Mouse (Mus musculus) limb, embryonic 10.5 days (tissue): ENCODE results near the gene Aldh4a1. TPM values are rescaled to one million over a fixed set of nuclear protein-coding genes. Genes with fewer than 3 reads are reported as not detected.

ENCODE experiments used
- DNase-seq: peaks from one replicate; pipeline ENCODE4 v3.0.0-alpha.2; 2017; ENCODE audit warnings: low spot score
- H3K27ac ChIP-seq: fragments of 300-500 bp; sonication (generic); 2 replicates; pipeline ENCODE4 v1.5.1; 2016; ENCODE audit warnings: mild to moderate bottlenecking
- H3K27me3 ChIP-seq: fragments of 300-500 bp; sonication (generic); 2 replicates; pipeline ENCODE4 v1.6.1; 2016; ENCODE audit warnings: low read depth, mild to moderate bottlenecking; ENCODE audit not compliant: poor library complexity, severe bottlenecking
- H3K36me3 ChIP-seq: fragments of 300-500 bp; sonication (generic); 2 replicates; pipeline ENCODE4 v1.6.1; 2016; ENCODE audit warnings: mild to moderate bottlenecking, moderate library complexity
- H3K4me1 ChIP-seq: fragments of 300-500 bp; sonication (generic); 2 replicates; pipeline ENCODE4 v1.6.1; 2016
- H3K4me3 ChIP-seq: fragments of 300-500 bp; sonication (generic); 2 replicates; pipeline ENCODE4 v1.5.1; 2016; ENCODE audit warnings: mild to moderate bottlenecking, moderate library complexity
- H3K9me3 ChIP-seq: fragments of 300-500 bp; sonication (generic); replicated peaks from 2 replicates; pipeline ENCODE4 v1.6.1; 2016; ENCODE audit warnings: mild to moderate bottlenecking
- WGBS: fragments of 180-500 bp; shearing (Covaris S2); methylation state at CpG from one replicate; pipeline ENCODE4 v1.1.7; 2016; 5-methylcytosine and 5-hydroxymethylcytosine counted together
- polyA plus RNA-seq: library from polyadenylated mRNA; unstranded; fragments of >200 nt; fragmentation: Nextera tagmentation; extraction: Ambion mirVana; gene quantifications from 2 replicates; pipeline ENCODE4 v1.2.1, GENCODE M21; 2016

The Aldh4a1 gene
- polyA plus RNA-seq, 1 experiment from 2014 or later, result 26.0 TPM

- Histone ChIP-seq H3K27ac (no peak overlapping the region), H3K27me3 (peaks cover 47% of the 10 kb centered on the region), H3K36me3 (peaks cover 21% of the 10 kb centered on the region), H3K4me1 (peaks cover 33% of the 10 kb centered on the region), H3K9me3 (no peaks in the 10 kb centered on the region), H3K4me3 (no peak overlapping the region)
- 31% methylated on average over 7 of the region's 7 CpGs for WGBS
- peak; percentile 91 for DNase-seq
These were observed 13.7 kb downstream of the Aldh4a1 start for GRCm38 (mm10) chr4:139636373-139636772.

DNA sequence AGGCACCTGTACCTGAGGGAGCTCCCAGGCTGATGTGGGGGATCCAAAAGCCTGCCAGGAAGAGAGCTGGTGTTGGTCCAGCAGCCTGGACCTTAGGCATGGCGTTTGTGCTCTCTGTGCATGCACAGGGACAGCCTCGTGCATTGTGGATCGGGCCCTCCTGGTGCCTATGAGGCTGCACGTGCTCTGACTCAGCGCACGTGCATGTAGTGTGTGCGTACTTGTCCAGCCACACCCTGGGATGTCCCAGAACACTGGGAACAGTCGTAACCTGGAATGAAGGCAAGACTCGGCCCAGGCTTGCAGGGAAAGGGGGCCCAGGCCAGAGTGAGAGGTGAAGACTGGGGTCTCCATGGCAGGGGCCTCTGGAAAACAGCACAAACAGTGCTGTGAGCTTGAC, 15.2 kb downstream of the Aldh4a1 start:
- Histone ChIP-seq H3K9me3 (no peaks in the 10 kb centered on the region), H3K27ac (no peak overlapping the region), H3K36me3 (peaks cover 21% of the 10 kb centered on the region), H3K4me3 (no peak overlapping the region), H3K27me3 (peaks cover 61% of the 10 kb centered on the region), H3K4me1 (peaks cover 46% of the 10 kb centered on the region)
- no peak for DNase-seq
- 90% methylated on average over 9 of the region's 9 CpGs for WGBS

GRCm38 (mm10) chr4:139638356-139638755, 15.7 kb downstream of the Aldh4a1 start:
- Histone ChIP-seq H3K27ac (no peak overlapping the region), H3K36me3 (peaks cover 21% of the 10 kb centered on the region), H3K4me3 (no peak overlapping the region), H3K27me3 (peaks cover 66% of the 10 kb centered on the region), H3K4me1 (peaks cover 46% of the 10 kb centered on the region), H3K9me3 (no peaks in the 10 kb centered on the region)
- no peak for DNase-seq
- WGBS, result 91% methylated on average over 16 of the region's 16 CpGs

GRCm38 (mm10) chr4:139639801-139640200, 17.1 kb downstream of the Aldh4a1 start:
- Histone ChIP-seq H3K27ac (0 out of 2 replicates have a peak overlapping the region, but pooled peaks have one; percentile 31), H3K9me3 (no peaks in the 10 kb centered on the region), H3K4me3 (no peak overlapping the region), H3K36me3 (peaks cover 27% of the 10 kb centered on the region), H3K27me3 (peaks cover 72% of the 10 kb centered on the region), H3K4me1 (peaks cover 46% of the 10 kb centered on the region)
- 18% methylated on average over 12 of the region's 12 CpGs for WGBS
- peak; percentile 40 for DNase-seq

GRCm38 (mm10) chr4:139640333-139640732, 17.7 kb downstream of the Aldh4a1 start:
- H3K4me1 ChIP-seq, result peaks cover 46% of the 10 kb centered on the region
- H3K27ac ChIP-seq, result no peak overlapping the region
- H3K27me3 ChIP-seq, result peaks cover 72% of the 10 kb centered on the region
- peaks cover 28% of the 10 kb centered on the region for H3K36me3 ChIP-seq
- WGBS, result 41% methylated on average over 12 of the region's 12 CpGs
- no peak overlapping the region for H3K4me3 ChIP-seq
- H3K9me3 ChIP-seq, result no peaks in the 10 kb centered on the region
- DNase-seq, result no peak

GRCm38 (mm10) chr4:139640775-139641174, 18.1 kb downstream of the Aldh4a1 start:
- Histone ChIP-seq H3K27ac (no peak overlapping the region), H3K4me1 (peaks cover 46% of the 10 kb centered on the region), H3K9me3 (no peaks in the 10 kb centered on the region), H3K36me3 (peaks cover 24% of the 10 kb centered on the region; the same call in 1 of the 2 replicates), H3K4me3 (no peak overlapping the region), H3K27me3 (peaks cover 72% of the 10 kb centered on the region)
- DNase-seq, result no peak
- 53% methylated on average over 6 of the region's 6 CpGs for WGBS

- peak overlapping the region; percentile 49 for H3K4me3 ChIP-seq
- WGBS, result under 1% methylated on average over 30 of the region's 30 CpGs
- DNase-seq, result peak; percentile 72
These were observed 19.3 kb downstream of the Aldh4a1 start for GRCm38 (mm10) chr4:139641829-139642425.

DNA sequence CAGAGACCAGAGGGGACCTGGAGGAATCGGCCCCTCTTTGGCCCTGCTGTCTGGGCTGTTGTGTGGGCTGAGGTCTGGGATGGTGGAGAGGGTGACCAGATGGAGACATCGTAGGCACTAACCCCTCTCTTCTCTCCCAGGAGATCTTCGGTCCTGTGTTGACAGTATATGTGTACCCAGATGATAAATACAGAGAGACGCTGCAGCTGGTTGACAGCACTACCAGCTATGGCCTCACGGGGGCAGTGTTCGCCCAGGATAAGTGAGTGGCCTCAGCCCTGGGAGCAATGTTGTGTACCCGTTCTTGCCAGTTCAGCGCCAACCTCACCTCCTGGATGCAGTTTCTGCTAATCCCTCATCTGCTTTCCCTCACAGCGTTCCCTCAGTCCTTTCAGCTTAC, 21.3 kb downstream of the Aldh4a1 start:
- no peak overlapping the region for H3K4me3 ChIP-seq
- WGBS, result 17% methylated on average over 9 of the region's 9 CpGs
- DNase-seq, result peak; percentile 91
- H3K27me3 ChIP-seq, result peaks cover 49% of the 10 kb centered on the region
- peaks cover 38% of the 10 kb centered on the region for H3K4me1 ChIP-seq
- no peaks in the 10 kb centered on the region for H3K9me3 ChIP-seq
- no peak overlapping the region for H3K27ac ChIP-seq
- H3K36me3 ChIP-seq, result peaks cover 19% of the 10 kb centered on the region

More at GRCm38 (mm10) chr4:139641829-139642425, 19.3 kb downstream of the Aldh4a1 start:
- Histone ChIP-seq H3K27me3 (peaks cover 70% of the 10 kb centered on the region), H3K36me3 (peaks cover 24% of the 10 kb centered on the region; the same call in 1 of the 2 replicates), H3K27ac (peak overlapping the region; percentile 75), H3K9me3 (no peaks in the 10 kb centered on the region), H3K4me1 (peaks cover 46% of the 10 kb centered on the region)

DNA sequence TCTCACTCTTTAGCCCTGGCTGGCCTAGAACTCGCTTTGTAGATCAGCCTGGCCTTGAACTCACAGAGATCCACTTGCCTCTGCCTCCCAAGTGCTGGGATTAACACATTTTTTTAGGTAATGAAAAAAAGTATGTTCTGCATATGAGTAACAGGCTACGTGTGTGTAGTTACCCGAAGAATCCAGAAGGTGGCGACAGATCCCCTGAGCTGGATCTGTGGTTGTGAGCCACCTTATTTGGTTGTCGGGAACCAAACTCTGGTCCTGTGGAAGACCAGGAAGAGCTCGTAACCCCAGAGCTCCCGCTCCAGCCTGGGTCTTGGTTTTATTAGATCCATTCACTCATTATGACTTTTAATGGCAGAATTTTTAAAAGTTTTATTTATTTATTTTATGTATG, 24.2 kb downstream of the Aldh4a1 start:
- 84% methylated on average over 7 of the region's 7 CpGs for WGBS
- no peak for DNase-seq
- Histone ChIP-seq H3K9me3 (no peaks in the 10 kb centered on the region), H3K4me3 (no peak overlapping the region), H3K27ac (no peak overlapping the region), H3K36me3 (peaks cover 20% of the 10 kb centered on the region), H3K27me3 (peaks cover 20% of the 10 kb centered on the region), H3K4me1 (peaks cover 8% of the 10 kb centered on the region)

DNA sequence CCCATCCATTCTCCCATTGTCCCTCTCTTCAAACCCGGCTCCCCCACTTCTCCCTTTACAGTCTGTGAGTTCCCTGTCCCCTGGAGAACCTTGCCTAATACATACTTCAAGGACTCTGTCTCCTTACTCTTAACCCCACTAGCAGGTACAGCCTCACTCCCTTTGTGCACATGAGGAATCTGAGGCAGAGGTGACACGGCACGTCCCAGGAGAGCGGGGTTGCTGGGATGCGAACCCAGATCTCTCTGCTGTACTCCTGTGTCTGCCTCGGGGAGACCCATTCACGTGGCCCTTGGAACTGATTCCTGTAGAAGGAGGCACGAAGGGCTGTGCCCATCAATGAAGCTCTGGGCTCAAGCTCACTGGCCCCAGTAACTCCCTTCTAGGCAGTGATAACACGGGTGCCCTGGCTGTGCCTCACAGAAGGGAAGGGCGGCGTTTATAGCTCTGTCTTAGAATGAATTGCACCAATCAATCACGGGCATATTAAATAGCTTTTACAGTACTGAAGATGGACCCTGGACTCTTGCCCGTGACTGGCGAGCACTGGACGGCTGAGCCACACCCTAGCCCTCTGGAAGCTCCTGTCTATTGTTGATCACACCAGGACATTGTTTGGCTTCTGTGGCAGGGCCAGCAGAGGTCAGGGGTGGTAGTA, 27.5 kb downstream of the Aldh4a1 start:
- H3K4me3 ChIP-seq, result no peak overlapping the region
- H3K27me3 ChIP-seq, result 0 out of 2 replicates have a peak, but pooled peaks cover 7% of the 10 kb centered on the region
- H3K9me3 ChIP-seq, result no peaks in the 10 kb centered on the region
- no peak overlapping the region for H3K27ac ChIP-seq
- no peak for DNase-seq
- H3K4me1 ChIP-seq, result no peaks in the 10 kb centered on the region
- WGBS, result 80% methylated on average over 15 of the region's 15 CpGs
- H3K36me3 ChIP-seq, result peaks cover 12% of the 10 kb centered on the region

GRCm38 (mm10) chr4:139650907-139651306, 28.2 kb downstream of the Aldh4a1 start:
- Histone ChIP-seq H3K4me3 (no peak overlapping the region), H3K4me1 (no peaks in the 10 kb centered on the region), H3K27me3 (0 out of 2 replicates have a peak, but pooled peaks cover 7% of the 10 kb centered on the region), H3K9me3 (no peaks in the 10 kb centered on the region), H3K27ac (no peak overlapping the region), H3K36me3 (peaks cover 12% of the 10 kb centered on the region)
- 80% methylated on average over 11 of the region's 11 CpGs for WGBS
- DNase-seq, result no peak

DNA sequence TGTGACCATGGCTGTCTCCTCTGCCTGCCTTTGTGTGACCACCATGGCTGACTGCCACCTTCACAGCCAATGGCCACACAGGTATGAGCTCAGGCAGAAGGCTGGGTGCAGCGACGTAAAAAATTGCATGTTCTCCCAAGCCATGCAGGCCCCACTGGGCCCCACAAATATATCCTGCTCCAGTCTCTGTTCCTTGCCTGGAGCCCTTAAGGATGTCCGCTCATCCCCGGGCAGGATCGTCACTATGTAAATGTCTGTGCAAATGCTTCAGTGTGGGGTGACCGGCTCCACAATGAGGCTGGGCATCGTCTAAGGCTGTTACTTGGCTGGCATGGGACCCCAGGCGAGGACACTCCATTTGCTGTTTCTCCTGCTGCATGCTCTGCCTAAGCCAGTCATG, 30.6 kb downstream of the Aldh4a1 start, which contains the start of gene Tas1r2:
Gene Tas1r2 (plus strand): TSS at position 301 of the 400 bp plus-strand sequence.
- Histone ChIP-seq H3K36me3 (peaks cover 8% of the 10 kb centered on the region), H3K9me3 (no peaks in the 10 kb centered on the region), H3K27me3 (0 out of 2 replicates have a peak, but pooled peaks cover 7% of the 10 kb centered on the region), H3K4me1 (no peaks in the 10 kb centered on the region), H3K27ac (no peak within 1 kb of the TSS), H3K4me3 (no peak within 1 kb of the TSS)
- WGBS, result 84% methylated on average over 8 of the region's 8 CpGs
- DNase-seq, result no peak

- 90% methylated on average over 14 of the region's 14 CpGs for WGBS
- DNase-seq, result no peak
- H3K4me3 ChIP-seq, result no peak overlapping the region
- H3K9me3 ChIP-seq, result no peaks in the 10 kb centered on the region
- no peaks in the 10 kb centered on the region for H3K4me1 ChIP-seq
- no peaks in the 10 kb centered on the region for H3K36me3 ChIP-seq
- no peaks in the 10 kb centered on the region for H3K27me3 ChIP-seq
- no peak overlapping the region for H3K27ac ChIP-seq
These were observed 39.2 kb downstream of the Aldh4a1 start for GRCm38 (mm10) chr4:139661897-139662296.
